Mouse (Mus musculus): ENCODE results near the gene Cacna1d. TPM values are rescaled to one million over a fixed set of nuclear protein-coding genes. Genes with fewer than 3 reads are reported as not detected.

The Cacna1d gene
- total RNA-seq, 2 experiments from 2014 or later, result 0.66 to 0.73 TPM

GRCm38 (mm10) chr14:30068566-30068965 is 422.7 kb downstream of the Cacna1d start:
- no peak for DNase-seq
- intact Hi-C loops (cut with DNase I; ENCODE audit: low total_unique reads), result no loop called here

DNA sequence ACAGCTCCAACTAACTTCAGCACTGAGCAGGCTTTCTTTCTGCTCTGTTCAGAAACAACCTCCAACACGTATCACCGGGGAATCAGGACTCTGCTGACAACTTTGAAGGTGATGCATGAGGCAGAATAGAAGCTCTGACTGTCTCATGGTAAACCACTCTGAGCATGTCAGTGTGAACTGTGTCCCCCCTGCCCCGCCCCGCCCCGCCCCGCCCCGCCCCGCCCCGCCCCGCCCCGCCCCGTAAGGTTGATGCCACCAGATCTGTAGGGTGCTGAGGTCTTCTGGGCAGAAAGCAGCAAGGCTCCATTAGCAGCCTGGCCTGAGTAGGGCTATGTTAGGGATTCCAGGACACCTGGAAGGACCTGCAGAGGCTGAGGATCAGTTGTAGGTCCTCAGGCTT is 424.5 kb downstream of the Cacna1d start:
- DNase-seq, result no peak
- intact Hi-C loops (cut with DNase I; ENCODE audit: low total_unique reads), result no loop called here

DNA sequence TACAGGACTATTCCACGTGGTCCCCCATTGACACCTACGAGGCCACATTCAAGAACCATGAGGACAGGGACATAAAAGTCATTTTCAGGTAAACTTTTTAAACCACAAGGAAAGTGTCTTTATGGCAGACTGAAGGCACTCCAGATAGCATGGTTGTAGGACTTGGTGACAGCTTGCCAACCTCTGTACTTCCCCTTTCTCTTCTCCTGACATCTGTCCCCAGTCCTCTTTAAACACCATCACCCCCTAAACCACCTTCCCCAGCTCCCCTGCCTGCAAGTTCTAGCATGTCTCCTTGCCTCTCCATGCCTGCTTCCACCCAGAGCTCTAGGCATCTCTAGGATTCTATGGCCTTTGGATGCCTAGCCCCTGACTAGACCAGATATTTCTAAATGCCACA is 426.4 kb downstream of the Cacna1d start:
- no peak for DNase-seq
- intact Hi-C loops (cut with DNase I; ENCODE audit: low total_unique reads), result no loop called here

- DNase-seq, result no peak
- intact Hi-C loops (cut with DNase I; ENCODE audit: low total_unique reads), result no loop called here
These were observed 435.1 kb downstream of the Cacna1d start for GRCm38 (mm10) chr14:30056031-30056766.

GRCm38 (mm10) chr14:30054922-30055321 is 436.3 kb downstream of the Cacna1d start:
- DNase-seq, result no peak
- intact Hi-C loops (cut with DNase I; ENCODE audit: low total_unique reads), result no loop called here

DNA sequence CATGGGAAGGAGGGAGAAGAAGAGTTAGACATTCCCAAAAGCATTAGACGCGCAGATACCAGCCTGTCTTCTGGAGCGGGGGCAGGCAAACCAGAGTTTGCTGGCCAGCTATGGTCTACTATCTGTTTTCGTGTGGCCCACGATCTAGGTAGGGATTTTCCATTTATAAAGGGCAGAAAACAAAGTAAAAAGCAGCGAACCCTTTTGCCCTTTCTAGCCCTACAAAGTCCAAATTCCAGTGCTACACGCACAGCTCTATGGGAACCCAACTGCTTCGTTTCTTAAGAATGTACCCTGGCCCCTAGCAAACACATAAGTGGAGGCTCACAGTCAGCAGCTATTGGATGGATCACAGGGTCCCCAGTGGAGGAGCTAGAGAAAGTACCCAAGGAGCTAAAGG is 441.0 kb downstream of the Cacna1d start:
- DNase-seq, result no peak
- intact Hi-C loops (cut with DNase I; ENCODE audit: low total_unique reads), result no loop called here

DNA sequence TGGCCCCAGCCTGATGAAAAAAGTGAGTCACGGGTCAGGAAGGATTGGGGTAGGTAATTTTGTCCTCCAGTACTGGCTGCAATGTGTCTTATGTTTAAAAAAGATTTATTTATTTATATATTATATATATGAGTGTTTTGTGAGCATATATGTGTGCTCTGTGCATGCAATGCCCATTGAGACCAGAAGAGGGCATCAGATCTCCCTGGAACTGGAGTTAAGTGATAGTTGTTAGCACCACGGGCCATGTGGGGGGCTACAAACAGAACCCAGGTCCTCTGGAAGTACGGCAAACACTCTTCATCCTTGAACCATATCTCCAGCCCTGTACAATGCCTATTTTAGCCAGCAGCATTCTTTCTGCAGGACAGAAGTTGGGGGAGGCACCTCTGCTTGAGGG is 443.2 kb downstream of the Cacna1d start:
- intact Hi-C loops (cut with DNase I; ENCODE audit: low total_unique reads), result no loop called here

DNA sequence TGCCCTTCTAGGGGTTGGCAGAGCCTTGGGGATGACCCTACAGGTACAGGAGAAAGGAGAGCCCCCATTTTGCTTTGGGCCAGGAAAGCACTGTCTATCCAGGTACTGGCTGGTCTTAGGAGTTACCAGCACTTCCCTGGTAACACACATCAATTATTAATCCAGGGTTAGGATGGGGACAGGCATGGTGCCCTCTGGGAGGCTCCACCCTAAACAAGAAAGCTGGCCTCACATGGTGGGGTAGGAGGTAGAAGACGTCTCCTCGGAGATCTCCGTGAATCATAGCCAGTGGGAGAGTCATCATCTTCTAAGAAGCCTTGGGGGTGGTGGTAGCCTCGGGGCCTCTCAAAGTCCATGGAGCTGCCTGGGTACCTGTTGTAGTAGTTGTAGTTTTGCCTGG is 444.3 kb downstream of the Cacna1d start:
- no peak for DNase-seq
- intact Hi-C loops (cut with DNase I; ENCODE audit: low total_unique reads), result no loop called here

More for the DNA sequence above, 443.2 kb downstream of the Cacna1d start:
- no peak for DNase-seq

DNA sequence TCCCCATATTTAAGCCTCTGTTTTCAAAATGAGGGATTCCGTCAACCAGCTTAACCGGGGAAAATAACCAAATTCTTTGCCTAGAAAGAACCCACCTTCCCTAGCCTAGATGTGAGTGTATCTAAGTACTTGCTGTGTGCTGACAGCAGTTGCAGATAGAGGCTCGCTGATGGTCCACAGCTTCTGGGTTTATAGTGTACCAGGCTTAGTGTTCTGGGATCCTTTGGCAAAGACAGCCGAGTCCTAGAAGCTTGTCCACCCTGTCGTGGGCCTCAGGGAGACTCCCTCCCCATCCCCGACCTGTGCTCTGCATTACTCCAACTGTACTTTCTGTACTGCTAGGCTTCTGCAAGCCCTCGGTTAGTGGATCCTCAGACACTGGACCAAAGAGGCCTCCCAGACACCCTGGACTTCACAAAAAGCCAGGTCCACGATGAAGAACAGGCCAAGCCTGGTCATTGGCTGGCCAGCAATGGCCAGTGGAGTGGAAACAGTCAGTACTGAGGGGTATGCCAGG is 445.5 kb downstream of the Cacna1d start:
- intact Hi-C loops (cut with DNase I; ENCODE audit: low total_unique reads), result no loop called here
- no peak for DNase-seq

- intact Hi-C loops (cut with DNase I; ENCODE audit: low total_unique reads), result no loop called here
- DNase-seq, result no peak
These were observed 446.0 kb downstream of the Cacna1d start for GRCm38 (mm10) chr14:30045239-30045638.

DNA sequence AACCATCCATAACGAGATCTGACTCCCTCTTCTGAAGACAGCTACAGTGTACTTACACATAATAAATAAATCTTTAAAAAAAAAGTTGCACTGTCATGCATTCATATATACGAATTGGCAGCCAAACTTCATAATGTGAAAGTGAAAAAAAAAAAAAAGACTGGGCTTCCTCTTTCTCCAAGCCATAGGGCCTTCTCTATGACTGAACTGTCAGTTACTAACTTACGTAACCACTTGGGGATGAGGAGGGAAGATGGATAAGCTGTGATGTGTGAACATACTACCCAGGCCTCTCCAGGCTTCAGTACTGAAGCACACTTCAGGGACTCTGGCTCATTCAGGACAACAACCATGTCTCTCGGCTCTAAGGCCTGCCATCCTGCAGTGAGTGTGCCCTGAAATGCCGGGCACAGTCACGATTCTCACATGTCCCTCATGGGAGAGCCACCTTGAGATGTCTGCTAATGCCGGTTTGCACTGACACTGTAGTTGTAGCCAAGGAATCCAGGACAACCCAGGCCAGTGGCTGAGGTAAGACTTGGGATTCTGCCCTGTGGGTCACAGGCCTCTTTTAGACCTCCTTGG is 447.8 kb downstream of the Cacna1d start:
- intact Hi-C loops (cut with DNase I; ENCODE audit: low total_unique reads), result no loop called here
- no peak for DNase-seq

DNA sequence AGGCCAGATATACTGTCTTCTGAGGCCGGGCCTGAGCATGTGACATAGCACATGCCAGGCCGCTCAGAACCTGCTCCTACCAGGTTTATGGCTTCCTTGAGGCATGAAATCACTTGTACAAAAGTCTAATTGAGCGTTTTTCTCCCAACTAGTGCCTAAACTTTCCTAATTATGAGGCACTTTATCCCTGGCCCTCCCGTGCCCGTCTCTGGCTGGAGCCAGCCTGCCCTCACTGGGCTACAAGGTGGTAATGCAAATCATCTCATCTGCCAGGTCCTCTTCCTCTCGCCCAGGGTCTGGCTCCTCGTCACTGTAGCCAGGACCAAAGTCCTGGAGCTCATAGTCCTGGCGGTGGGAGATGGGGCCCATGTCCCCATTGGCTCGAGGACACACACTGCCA is 449.4 kb downstream of the Cacna1d start:
- intact Hi-C loops (cut with DNase I; ENCODE audit: low total_unique reads), result no loop called here
- no peak for DNase-seq

DNA sequence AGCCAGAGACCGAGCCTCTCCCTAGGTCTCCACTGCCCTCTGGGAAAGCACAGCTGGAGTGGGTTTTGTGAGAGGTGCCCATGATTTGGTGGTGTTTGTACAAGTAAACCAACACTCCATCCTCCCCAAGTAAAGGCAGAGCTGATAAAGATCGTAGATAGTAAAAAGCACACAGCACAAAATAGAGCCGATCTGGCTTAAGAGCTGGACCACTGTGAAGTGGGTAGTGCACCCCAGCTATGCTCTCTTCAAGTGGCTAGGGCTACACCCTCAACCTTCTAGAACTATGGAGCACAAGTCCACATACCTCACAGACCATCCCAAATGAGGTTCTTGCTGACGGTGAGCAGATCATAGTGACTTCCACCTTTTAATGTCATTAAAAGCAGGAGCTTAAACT is 451.8 kb downstream of the Cacna1d start:
- intact Hi-C loops (cut with DNase I; ENCODE audit: low total_unique reads), result no loop called here
- DNase-seq, result no peak

DNA sequence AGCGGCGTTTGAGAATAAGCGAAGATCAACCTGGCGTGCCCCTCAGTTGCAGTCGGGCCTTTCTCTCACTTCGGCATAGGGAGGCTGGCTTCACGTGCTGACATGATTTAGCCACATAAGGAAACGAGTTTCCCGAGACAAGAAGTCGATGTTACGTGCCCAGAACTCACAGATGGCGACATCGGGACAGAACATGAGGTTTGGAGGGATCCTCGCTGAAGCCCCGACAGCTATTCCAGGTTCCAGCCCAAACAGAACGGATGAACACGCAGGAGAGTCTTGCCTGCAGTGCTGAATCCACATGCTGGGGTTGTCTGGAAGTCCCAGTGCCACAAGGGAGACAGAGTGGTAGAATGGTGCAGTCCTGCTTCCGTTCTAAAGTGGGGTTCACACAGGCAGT is 452.8 kb downstream of the Cacna1d start:
- intact Hi-C loops (cut with DNase I; ENCODE audit: low total_unique reads), result no loop called here
- no peak for DNase-seq

GRCm38 (mm10) chr14:30033405-30033804 is 457.9 kb downstream of the Cacna1d start:
- DNase-seq, result peak; percentile 29

GRCm38 (mm10) chr14:30027378-30027777 is 463.9 kb downstream of the Cacna1d start:
- DNase-seq, result no peak

More at GRCm38 (mm10) chr14:30033405-30033804, 457.9 kb downstream of the Cacna1d start:
- intact Hi-C loops (cut with DNase I; ENCODE audit: low total_unique reads), result no loop called here

DNA sequence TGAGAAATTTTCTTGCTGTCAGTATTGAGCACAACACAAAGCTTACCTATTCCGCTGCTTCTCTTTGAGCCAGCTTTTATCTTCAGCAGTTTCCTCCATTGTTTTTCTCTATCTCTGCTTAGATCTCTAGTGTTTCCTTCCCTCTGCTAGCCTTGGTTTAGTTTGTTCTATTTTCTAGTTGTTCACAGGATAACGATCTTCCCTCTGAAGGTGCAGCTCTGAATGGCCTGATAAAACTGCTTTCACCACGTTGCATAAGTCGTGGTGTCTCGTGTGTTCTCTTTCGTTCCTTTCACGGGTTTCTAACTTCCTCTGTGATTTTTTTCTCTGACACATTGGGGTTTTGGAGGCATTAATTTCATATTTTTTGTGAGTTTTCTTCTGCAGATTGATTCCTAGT is 466.9 kb downstream of the Cacna1d start:
- intact Hi-C loops (cut with DNase I; ENCODE audit: low total_unique reads), result no loop called here
- DNase-seq, result no peak

More at GRCm38 (mm10) chr14:30027378-30027777, 463.9 kb downstream of the Cacna1d start:
- intact Hi-C loops (cut with DNase I; ENCODE audit: low total_unique reads), result no loop called here

DNA sequence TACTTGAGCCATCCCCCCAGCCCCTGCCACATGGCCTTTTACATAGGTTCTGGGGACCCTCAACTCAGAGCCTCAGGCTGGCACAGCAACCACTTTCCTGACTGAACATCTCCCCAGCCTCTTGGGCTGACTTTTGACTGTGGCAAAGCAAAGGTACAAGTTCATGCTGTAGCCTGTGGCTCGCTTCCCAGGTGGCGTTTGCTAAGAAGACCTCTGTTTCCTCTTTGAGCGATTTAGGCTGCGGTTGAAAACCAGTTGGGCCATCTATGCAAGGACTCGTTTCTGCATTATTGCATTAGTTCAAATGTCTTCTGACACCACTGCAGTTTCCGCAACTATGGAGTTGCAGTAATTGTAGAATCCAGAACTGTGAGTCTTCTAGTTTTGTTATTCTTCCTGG is 468.8 kb downstream of the Cacna1d start:
- intact Hi-C loops (cut with DNase I; ENCODE audit: low total_unique reads), result no loop called here

GRCm38 (mm10) chr14:30019792-30020575 is 471.3 kb downstream of the Cacna1d start:
- intact Hi-C loops (cut with DNase I; ENCODE audit: low total_unique reads), result no loop called here

More for the DNA sequence above, 468.8 kb downstream of the Cacna1d start:
- no peak for DNase-seq

GRCm38 (mm10) chr14:30019375-30019774 is 471.9 kb downstream of the Cacna1d start:
- intact Hi-C loops (cut with DNase I; ENCODE audit: low total_unique reads), result no loop called here
- no peak for DNase-seq

More at GRCm38 (mm10) chr14:30019792-30020575, 471.3 kb downstream of the Cacna1d start:
- DNase-seq, result no peak
